Mouse (Mus musculus) forebrain, embryonic 14.5 days (tissue): ENCODE data around the gene Sox6. TPM values are rescaled to one million over a fixed set of nuclear protein-coding genes. Genes with fewer than 3 reads are reported as not detected.

Experiments used
- ATAC-seq: fragments of 200-750 bp; cut with Nextera tagmentation; 2 replicates; pipeline ENCODE4 v1.8.0; 2017; ENCODE audit warnings: mild to moderate bottlenecking, moderate library complexity
- DNase-seq: peaks from one replicate; pipeline ENCODE4 v3.0.0-alpha.2; 2015; ENCODE audit warnings: low spot score
- H3K27ac ChIP-seq: fragments of 300-500 bp; sonication (generic); 2 replicates; pipeline ENCODE4 v1.5.1; 2014; ENCODE audit warnings: low read depth, mild to moderate bottlenecking, control low read depth, low read length, moderate library complexity
- H3K27me3 ChIP-seq: fragments of 300-500 bp; sonication (generic); replicated peaks from 2 replicates; pipeline ENCODE4 v1.6.1; 2014; ENCODE audit warnings: low read length, control low read depth, mixed read lengths; ENCODE audit not compliant: control insufficient read depth, insufficient read depth
- H3K36me3 ChIP-seq: fragments of 300-500 bp; sonication (generic); 2 replicates; pipeline ENCODE4 v1.6.1; 2014; ENCODE audit warnings: low read length, control low read depth; ENCODE audit not compliant: control insufficient read depth, insufficient read depth
- H3K4me1 ChIP-seq: fragments of 300-500 bp; sonication (generic); 2 replicates; pipeline ENCODE4 v1.6.1; 2014; ENCODE audit warnings: antibody characterized with exemption, low read length, control low read depth; ENCODE audit not compliant: control insufficient read depth, insufficient read depth
- H3K4me2 ChIP-seq: fragments of 300-500 bp; sonication (generic); 2 replicates; pipeline ENCODE4 v1.6.1; 2014; ENCODE audit warnings: mild to moderate bottlenecking, control low read depth, low read length
- H3K4me3 ChIP-seq: fragments of 300-500 bp; sonication (generic); 2 replicates; pipeline ENCODE4 v1.5.1; 2014; ENCODE audit warnings: low read depth, low read length, control low read depth
- H3K9ac ChIP-seq: fragments of 300-500 bp; sonication (generic); 2 replicates; pipeline ENCODE4 v1.6.1; 2014; ENCODE audit warnings: mild to moderate bottlenecking, low read length, control low read depth, moderate library complexity
- H3K9me3 ChIP-seq: fragments of 300-500 bp; sonication (generic); replicated peaks from 2 replicates; pipeline ENCODE4 v1.6.1; 2016; ENCODE audit warnings: low read length, control low read depth, mixed read lengths; ENCODE audit not compliant: control insufficient read depth
- WGBS: fragments of 180-500 bp; shearing (Covaris S2); extraction: QIAGEN DNeasy Blood & Tissue Kit; methylation state at CpG from one replicate; pipeline ENCODE4 v1.1.7; 2014; 5-methylcytosine and 5-hydroxymethylcytosine counted together
- polyA plus RNA-seq: library from polyadenylated mRNA; unstranded; fragments of >200 nt; fragmentation: Nextera tagmentation; extraction: Ambion mirVana; gene quantifications from 2 replicates; pipeline ENCODE4 v1.2.1, GENCODE M21; 2014

Sox6 gene
- polyA plus RNA-seq, 1 experiment from 2014 or later, result 78.4 TPM

DNA sequence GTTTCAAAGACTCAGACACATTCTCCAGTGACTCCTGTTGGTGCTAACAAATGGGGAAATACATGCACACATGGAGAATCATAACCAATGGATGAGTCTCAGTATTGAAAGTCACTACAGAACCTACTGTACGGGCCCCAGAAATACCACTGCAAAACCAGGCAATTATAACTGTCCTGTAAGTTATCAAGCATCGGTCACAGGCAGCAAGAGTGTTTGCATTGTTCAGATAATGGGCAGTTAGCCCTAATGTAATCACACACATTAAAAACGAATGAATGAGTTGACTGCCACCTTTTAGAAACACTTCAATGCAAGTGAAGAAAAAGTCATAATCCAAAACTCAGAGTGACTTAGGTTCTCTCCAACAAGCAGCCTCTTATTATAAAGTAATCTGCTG, 235.3 kb downstream of the Sox6 start:
- Histone ChIP-seq H3K9me3 (no peaks in the 10 kb centered on the region), H3K4me3 (no peak overlapping the region), H3K9ac (no peak overlapping the region), H3K36me3 (0 out of 2 replicates have a peak, but pooled peaks cover 2% of the 10 kb centered on the region), H3K4me1 (peaks cover 12% of the 10 kb centered on the region), H3K4me2 (no peak overlapping the region), H3K27ac (no peak overlapping the region), H3K27me3 (no peaks in the 10 kb centered on the region)
- no peak for ATAC-seq
- peak; percentile 22 for DNase-seq
- 12% methylated on average over 3 of the region's 3 CpGs for WGBS

DNA sequence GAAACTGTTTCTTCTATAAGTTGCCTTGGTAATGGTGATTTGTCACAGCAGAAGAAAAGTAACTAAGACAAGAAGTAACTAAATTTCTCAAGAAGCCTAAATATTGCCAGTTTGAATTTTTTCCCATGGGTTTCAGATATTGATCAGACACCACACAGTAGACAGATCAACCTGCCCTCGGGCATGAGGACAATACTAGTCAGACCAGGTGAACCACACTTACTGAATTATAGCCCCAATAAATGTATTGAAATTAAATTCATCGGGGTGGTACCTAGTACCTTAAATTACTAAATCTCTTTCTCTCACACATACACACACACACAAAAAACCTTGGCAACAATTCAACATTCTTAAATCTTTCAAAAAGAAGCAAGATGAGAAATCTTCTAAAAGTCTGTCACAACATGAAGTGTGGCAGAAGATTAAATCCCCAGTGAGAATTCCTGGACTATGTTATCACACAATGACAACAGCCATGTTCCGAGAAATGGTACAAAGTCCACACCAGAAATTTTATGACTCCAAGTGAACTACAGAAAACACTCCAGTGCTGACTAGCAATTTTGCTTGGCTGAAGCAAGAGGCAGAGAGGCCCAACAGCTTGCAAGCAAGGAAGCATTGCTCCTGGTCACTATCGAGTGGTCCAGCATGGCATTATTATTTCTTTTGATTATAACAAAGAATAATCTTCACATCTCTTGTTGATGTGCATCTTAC, 244.3 kb downstream of the Sox6 start:
- Histone ChIP-seq H3K4me2 (no peak overlapping the region), H3K27me3 (no peaks in the 10 kb centered on the region), H3K9ac (no peak overlapping the region), H3K36me3 (no peaks in the 10 kb centered on the region), H3K27ac (no peak overlapping the region), H3K4me3 (no peak overlapping the region), H3K9me3 (no peaks in the 10 kb centered on the region), H3K4me1 (peaks cover 10% of the 10 kb centered on the region; the same call in 1 of the 2 replicates)
- WGBS, result 92% methylated on average over 4 of the region's 4 CpGs
- no peak for DNase-seq
- no peak for ATAC-seq

GRCm38 (mm10) chr7:115792841-115793240, 245.8 kb downstream of the Sox6 start:
- ATAC-seq, result peak; percentile 40; the same call in 1 of the 2 replicates
- no peaks in the 10 kb centered on the region for H3K36me3 ChIP-seq
- DNase-seq, result peak; percentile 58

GRCm38 (mm10) chr7:115789116-115789823, 249.3 kb downstream of the Sox6 start:
- Histone ChIP-seq H3K4me3 (no peak overlapping the region), H3K4me2 (no peak overlapping the region), H3K27me3 (no peaks in the 10 kb centered on the region), H3K36me3 (no peaks in the 10 kb centered on the region), H3K4me1 (peaks cover 10% of the 10 kb centered on the region; the same call in 1 of the 2 replicates), H3K9ac (no peak overlapping the region), H3K27ac (no peak overlapping the region), H3K9me3 (no peaks in the 10 kb centered on the region)
- no peak for ATAC-seq
- 77% methylated on average over 5 of the region's 5 CpGs for WGBS
- DNase-seq, result no peak

More at GRCm38 (mm10) chr7:115792841-115793240, 245.8 kb downstream of the Sox6 start:
- peaks cover 10% of the 10 kb centered on the region; the same call in 1 of the 2 replicates for H3K4me1 ChIP-seq
- H3K9me3 ChIP-seq, result no peaks in the 10 kb centered on the region
- H3K4me2 ChIP-seq, result no peak overlapping the region
- no peaks in the 10 kb centered on the region for H3K27me3 ChIP-seq
- H3K27ac ChIP-seq, result no peak overlapping the region
- no peak overlapping the region for H3K9ac ChIP-seq
- no peak overlapping the region for H3K4me3 ChIP-seq
- 22% methylated on average over 2 of the region's 2 CpGs for WGBS

GRCm38 (mm10) chr7:115783982-115784917, 254.3 kb downstream of the Sox6 start:
- H3K27ac ChIP-seq, result no peak overlapping the region
- no peak for ATAC-seq
- H3K36me3 ChIP-seq, result no peaks in the 10 kb centered on the region

DNA sequence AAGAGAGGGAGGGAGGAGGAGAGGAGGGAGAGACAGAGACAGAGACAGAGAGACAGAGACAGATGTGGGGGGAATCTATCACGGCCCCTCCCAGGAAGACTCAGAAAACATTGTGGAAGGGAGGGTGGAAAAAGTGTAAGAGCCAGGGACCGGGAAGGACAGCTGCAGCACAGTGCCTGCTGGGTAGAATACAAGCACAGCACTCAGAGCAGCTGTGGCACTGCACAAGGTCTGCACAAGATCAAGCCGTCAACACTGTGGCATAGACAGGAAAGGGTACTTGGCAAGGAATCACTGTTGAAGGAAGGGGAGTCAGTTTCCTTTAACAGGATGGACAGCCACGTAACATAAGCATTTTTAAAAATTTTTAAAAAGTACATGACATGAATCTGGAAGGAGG, 258.4 kb downstream of the Sox6 start:
- H3K4me3 ChIP-seq, result no peak overlapping the region
- ATAC-seq (no peak), DNase-seq (no peak)
- WGBS, result 92% methylated on average over 4 of the region's 4 CpGs
- no peak overlapping the region for H3K9ac ChIP-seq
- H3K36me3 ChIP-seq, result no peaks in the 10 kb centered on the region
- no peaks in the 10 kb centered on the region for H3K27me3 ChIP-seq
- no peak overlapping the region for H3K4me2 ChIP-seq
- no peak overlapping the region for H3K27ac ChIP-seq
- H3K4me1 ChIP-seq, result peaks cover 5% of the 10 kb centered on the region
- H3K9me3 ChIP-seq, result no peaks in the 10 kb centered on the region

More at GRCm38 (mm10) chr7:115783982-115784917, 254.3 kb downstream of the Sox6 start:
- 88% methylated on average over 8 of the region's 8 CpGs for WGBS
- no peaks in the 10 kb centered on the region for H3K4me1 ChIP-seq
- H3K4me2 ChIP-seq, result no peak overlapping the region
- no peak overlapping the region for H3K9ac ChIP-seq
- no peak for DNase-seq
- no peaks in the 10 kb centered on the region for H3K9me3 ChIP-seq
- H3K27me3 ChIP-seq, result no peaks in the 10 kb centered on the region
- H3K4me3 ChIP-seq, result no peak overlapping the region

DNA sequence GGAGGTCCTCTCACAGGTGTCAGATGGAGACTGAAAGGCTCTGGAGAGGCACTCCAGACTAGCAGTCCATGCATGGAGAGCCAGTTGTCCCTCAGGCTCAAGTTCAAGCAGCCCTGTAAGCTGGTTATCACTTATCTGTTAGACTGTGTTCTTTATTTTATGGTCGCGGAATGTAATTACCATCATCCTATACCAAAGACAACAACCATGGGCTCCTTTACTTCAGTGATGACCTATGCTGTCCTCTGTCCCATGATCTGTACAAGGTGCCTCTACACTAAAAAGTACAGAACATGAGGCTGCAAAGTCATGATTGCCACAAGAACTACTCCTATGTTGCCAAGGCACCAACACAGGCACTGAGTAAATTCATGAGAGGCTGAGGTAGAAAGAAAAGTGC, 259.1 kb downstream of the Sox6 start:
- Histone ChIP-seq H3K27ac (no peak overlapping the region), H3K4me2 (no peak overlapping the region), H3K36me3 (0 out of 2 replicates have a peak, but pooled peaks cover 3% of the 10 kb centered on the region), H3K27me3 (no peaks in the 10 kb centered on the region), H3K9ac (no peak overlapping the region), H3K9me3 (no peaks in the 10 kb centered on the region), H3K4me1 (peaks cover 5% of the 10 kb centered on the region), H3K4me3 (no peak overlapping the region)
- ATAC-seq, result no peak
- WGBS, result 95% methylated on average over 2 of the region's 2 CpGs
- no peak for DNase-seq

DNA sequence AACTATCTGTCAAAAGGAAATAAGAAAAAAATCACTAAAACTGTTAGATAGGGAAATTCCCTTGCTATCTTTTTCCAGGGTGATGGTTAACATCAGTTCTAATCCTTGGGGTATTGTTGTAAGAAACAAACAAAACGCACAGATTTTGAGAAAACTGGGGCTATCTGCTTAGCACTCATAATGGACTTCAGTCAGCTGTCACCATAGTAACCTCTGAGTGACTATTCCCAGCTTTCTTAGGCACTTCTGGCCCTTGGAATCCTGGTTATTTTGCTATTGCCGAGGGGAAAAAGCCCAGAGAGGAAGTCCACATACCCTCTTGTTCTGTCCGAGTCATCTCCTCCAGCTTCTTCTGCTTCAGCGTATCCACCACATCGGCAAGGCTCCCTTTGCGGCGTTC, 261.9 kb downstream of the Sox6 start:
- no peaks in the 10 kb centered on the region for H3K9me3 ChIP-seq
- H3K27me3 ChIP-seq, result no peaks in the 10 kb centered on the region
- ATAC-seq (no peak), DNase-seq (peak; percentile 22)
- H3K4me1 ChIP-seq, result peaks cover 5% of the 10 kb centered on the region
- H3K9ac ChIP-seq, result no peak overlapping the region
- no peak overlapping the region for H3K4me3 ChIP-seq
- 0 out of 2 replicates have a peak, but pooled peaks cover 3% of the 10 kb centered on the region for H3K36me3 ChIP-seq
- H3K27ac ChIP-seq, result no peak overlapping the region
- H3K4me2 ChIP-seq, result no peak overlapping the region
- WGBS, result 38% methylated on average over 7 of the region's 7 CpGs
